Mouse (Mus musculus): ENCODE measurements at regions not wholly inside any gene's neighbourhood (a gene's known extent, or its start where the extent isn't known, plus 50 kb on each side); places are given as distances from the start of the nearest gene placed in this dataset.
A peak's percentile ranks its signal among the peaks of the same experiment; 100 is the strongest.

- DNase-seq (ENCODE audit: extremely low spot score, low spot score), result no peak
These were observed 527.8 kb downstream of the Gm11232 start for GRCm38 (mm10) chr4:71229796-71230496.

DNA sequence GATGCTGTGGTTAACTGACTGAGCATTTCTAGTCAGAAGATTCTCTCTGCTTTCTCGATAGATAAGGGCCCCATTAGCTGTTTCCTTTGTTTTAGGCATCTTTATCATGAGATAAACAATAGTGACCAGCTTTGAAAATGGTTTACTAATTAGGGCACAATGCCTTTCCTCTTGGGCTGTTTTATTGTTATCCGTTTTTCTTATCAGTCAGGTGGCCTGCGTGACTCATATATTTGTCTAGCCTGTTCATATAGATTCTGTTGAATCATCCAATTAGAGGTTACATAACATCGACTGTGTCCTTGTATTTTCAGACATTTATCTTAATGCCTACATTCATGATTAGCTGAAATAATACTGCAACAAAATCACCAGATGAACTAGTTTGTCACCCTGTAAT lies 531.1 kb downstream of the Gm11232 start:
- no peak for DNase-seq (ENCODE audit: extremely low spot score, low spot score)

GRCm38 (mm10) chr4:71218060-71218459 lies 539.7 kb downstream of the Gm11232 start:
- DNase-seq (ENCODE audit: extremely low spot score, low spot score), result no peak

GRCm38 (mm10) chr4:71187801-71188200 lies 570.0 kb downstream of the Gm11232 start:
- DNase-seq (ENCODE audit: extremely low spot score, low spot score), result no peak

DNA sequence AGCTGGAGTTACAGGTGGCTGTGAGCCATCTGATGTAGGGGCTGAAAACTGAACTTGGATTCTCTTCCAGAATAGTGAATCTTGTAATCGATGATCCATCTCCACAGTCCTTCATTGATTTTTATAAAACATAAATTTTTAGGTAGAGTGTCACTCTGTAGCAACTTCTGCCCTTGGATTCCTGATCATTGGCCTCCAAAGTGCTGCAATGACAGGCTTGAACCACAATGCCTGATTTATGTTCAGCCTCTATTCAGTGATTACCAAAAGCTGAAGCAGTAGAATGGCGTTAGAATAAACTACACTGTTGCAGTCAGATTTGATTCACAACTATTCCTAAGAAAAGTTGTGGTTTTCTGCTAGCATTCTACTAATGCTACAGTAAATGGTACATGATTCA lies 580.1 kb downstream of the Gm11232 start:
- no peak for DNase-seq (ENCODE audit: extremely low spot score, low spot score)

GRCm38 (mm10) chr4:71165802-71166201 lies 592.0 kb downstream of the Gm11232 start:
- DNase-seq (ENCODE audit: extremely low spot score, low spot score), result peak; percentile 22

DNA sequence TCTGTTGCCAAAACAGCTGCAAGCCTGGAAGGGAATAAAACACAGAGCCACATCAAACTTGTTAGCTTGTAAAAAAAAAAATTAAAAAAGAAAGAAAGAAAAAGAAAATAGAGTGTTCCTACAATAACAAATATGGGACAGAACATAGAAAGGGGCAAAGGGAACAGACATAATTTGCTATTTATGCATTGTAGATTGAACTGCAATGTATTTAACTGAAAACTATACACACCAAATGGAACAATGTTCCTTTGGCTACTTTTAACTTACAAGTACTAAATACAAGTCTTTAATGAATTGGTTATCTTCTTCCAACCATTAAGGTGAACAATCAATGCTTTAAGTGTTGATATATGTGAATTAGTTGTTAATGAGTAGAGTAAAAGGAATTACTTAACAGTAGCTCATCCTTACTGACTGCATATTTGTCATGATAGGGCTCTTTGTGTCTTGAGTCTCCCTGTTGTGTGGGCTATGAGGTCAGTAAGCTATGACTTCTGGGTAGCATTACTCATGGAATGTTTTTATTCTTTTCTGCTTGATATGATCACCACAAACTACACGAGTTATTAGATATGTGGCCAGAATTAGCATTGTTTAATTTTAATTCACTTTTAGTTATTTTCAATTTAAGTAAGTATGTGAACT lies 597.0 kb upstream of the Megf9 start:
- no peak for DNase-seq (ENCODE audit: extremely low spot score, low spot score)

- DNase-seq (ENCODE audit: extremely low spot score, low spot score), result peak; percentile 35
These were observed 596.3 kb upstream of the Megf9 start for GRCm38 (mm10) chr4:71130946-71131669.

GRCm38 (mm10) chr4:71129306-71129705 lies 594.5 kb upstream of the Megf9 start:
- no peak for DNase-seq (ENCODE audit: extremely low spot score, low spot score)

All from neural tube, embryonic 10.5 days (tissue).